Mouse (Mus musculus) neural tube, embryonic 14.5 days (tissue): Measurements from ENCODE around the gene Ankrd44. TPM values are rescaled to one million over a fixed set of nuclear protein-coding genes. Genes with fewer than 3 reads are reported as not detected.
"Not testable (repeated sequence)": the region's sequence is repeated elsewhere in the genome, so short reads cannot be mapped to it uniquely, and the experiment has no call there.

Source experiments
- ATAC-seq: fragments of 200-750 bp; cut with Nextera tagmentation; 2 replicates; pipeline ENCODE4 v1.8.0; 2017; ENCODE audit warnings: low read depth, mild to moderate bottlenecking, moderate TSS enrichment, moderate library complexity
- H3K27ac ChIP-seq: fragments of 300-500 bp; sonication (generic); 2 replicates; pipeline ENCODE4 v1.5.1; 2014; ENCODE audit warnings: low read depth, mild to moderate bottlenecking, control low read depth, low read length, moderate library complexity, mixed read lengths
- H3K27me3 ChIP-seq: fragments of 300-500 bp; sonication (generic); 2 replicates; pipeline ENCODE4 v1.6.1; 2014; ENCODE audit warnings: low read length; ENCODE audit not compliant: control insufficient read depth, insufficient read depth
- H3K36me3 ChIP-seq: fragments of 300-500 bp; sonication (generic); 2 replicates; pipeline ENCODE4 v1.6.1; 2014; ENCODE audit warnings: low read length, mixed read lengths; ENCODE audit not compliant: control insufficient read depth, insufficient read depth
- H3K4me1 ChIP-seq: fragments of 300-500 bp; sonication (generic); 2 replicates; pipeline ENCODE4 v1.6.1; 2014; ENCODE audit warnings: low read length; ENCODE audit not compliant: control insufficient read depth, insufficient read depth
- H3K4me2 ChIP-seq: fragments of 300-500 bp; sonication (generic); 2 replicates; pipeline ENCODE4 v1.6.1; 2014; ENCODE audit warnings: mild to moderate bottlenecking, low read depth, low read length, control low read depth
- H3K4me3 ChIP-seq: fragments of 300-500 bp; sonication (generic); 2 replicates; pipeline ENCODE4 v1.5.1; 2014; ENCODE audit warnings: low read depth, low read length, control low read depth, mixed read lengths
- H3K9ac ChIP-seq: fragments of 300-500 bp; sonication (generic); replicated peaks from 2 replicates; pipeline ENCODE4 v1.6.1; 2014; ENCODE audit warnings: low read depth, mild to moderate bottlenecking, control low read depth, low read length, mixed read lengths
- H3K9me3 ChIP-seq: fragments of 300-500 bp; sonication (generic); 2 replicates; pipeline ENCODE4 v1.6.1; 2016; ENCODE audit warnings: low read length; ENCODE audit not compliant: control insufficient read depth
- WGBS: fragments of 180-500 bp; shearing (Covaris S2); extraction: QIAGEN DNeasy Blood & Tissue Kit; methylation state at CpG from one replicate; pipeline ENCODE4 v1.1.7; 2014; 5-methylcytosine and 5-hydroxymethylcytosine counted together
- polyA plus RNA-seq: library from polyadenylated mRNA; unstranded; fragments of >200 nt; fragmentation: Nextera tagmentation; extraction: Ambion mirVana; gene quantifications from 2 replicates; pipeline ENCODE4 v1.2.1, GENCODE M21; 2014

The Ankrd44 gene
- 37.1 and 41.0 TPM in 2 replicates for polyA plus RNA-seq

DNA sequence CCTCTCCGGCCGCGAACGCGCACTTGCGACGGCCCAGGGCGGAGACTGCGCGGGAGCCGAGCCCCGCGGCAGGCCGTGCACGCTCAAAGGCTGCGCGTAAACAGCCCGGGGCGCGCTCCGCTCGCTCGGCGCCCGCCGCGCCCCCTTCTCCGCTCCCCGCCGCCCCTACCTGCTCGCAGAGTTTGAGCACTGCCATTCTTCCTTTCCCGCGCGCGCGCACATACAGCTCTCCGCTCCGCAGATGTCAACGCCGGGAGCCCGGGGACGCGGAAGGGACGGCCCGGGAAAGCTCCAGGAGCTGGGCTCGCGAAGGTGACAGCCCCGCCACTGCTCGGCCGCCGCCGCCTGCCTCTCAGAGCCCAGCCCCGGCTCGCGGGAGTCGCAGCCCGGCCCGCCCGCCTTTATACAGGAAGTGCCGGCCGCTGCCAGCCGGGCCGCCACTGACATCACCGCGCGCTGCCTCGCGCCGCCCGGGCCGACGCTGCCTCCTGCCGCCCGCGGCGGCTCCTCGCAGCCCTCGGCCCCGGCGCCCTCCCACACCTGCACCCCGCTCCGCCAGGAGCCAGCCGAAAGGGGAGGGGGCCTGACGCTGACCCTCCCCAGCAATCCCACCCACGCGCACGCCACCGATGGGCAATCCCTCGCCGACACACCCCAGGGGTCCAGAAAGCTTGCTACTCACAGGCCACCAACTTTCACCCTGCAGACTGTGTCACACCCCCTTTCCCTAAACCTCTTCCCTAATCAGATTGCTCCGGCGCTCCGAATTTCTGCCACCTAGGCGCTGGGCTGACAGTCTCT lies at the start of gene Ankrd44:
Ankrd44 (minus strand) TSS at position 417 of the 801 bp plus-strand sequence.
- Histone ChIP-seq H3K9ac (peak within 1 kb of the TSS; percentile 88), H3K9me3 (no peaks in the 10 kb centered on the region), H3K4me1 (0 out of 2 replicates have a peak, but pooled peaks cover 3% of the 10 kb centered on the region), H3K27me3 (no peaks in the 10 kb centered on the region), H3K36me3 (no peaks in the 10 kb centered on the region), H3K4me2 (peak within 1 kb of the TSS; percentile 65), H3K4me3 (peak within 1 kb of the TSS; percentile 83), H3K27ac (peak within 1 kb of the TSS; percentile 95)
- WGBS = under 1% methylated on average over 89 of the region's 94 CpGs
- ATAC-seq = peak; percentile 95

DNA sequence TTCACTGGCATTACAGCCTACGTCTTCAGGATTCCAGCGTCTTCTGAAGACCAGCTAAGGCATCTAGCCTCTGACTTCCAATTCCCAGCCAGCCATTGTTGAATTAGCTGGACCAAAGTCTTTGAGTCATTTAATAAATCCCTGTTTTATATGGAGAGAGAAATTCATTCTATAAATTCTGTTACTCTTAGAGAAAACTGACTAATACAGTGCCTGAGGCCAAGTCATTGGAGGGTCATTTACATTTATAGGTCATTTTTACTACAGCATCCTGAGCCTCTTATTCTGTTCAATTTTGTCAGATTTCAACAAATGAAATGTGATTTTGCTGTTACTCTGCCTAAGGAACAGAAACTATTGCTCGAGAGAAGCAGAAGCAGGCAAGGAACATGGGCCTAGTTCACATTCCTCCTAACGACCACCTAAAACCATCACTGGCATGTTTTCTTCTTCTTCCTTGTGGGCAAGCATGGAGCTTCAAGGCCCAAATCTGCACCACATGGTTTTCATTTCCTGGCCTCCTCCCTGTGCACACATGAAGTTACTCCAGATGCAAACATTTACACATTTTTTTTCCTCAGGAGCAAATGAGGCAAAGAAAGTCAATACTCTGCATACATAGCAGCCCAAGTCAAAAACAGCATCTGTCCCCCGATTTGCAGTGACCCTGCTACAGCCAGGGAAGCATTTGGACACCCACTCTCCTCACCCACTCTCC lies 45.7 kb upstream of the Ankrd44 start:
- H3K4me2 ChIP-seq = no peak overlapping the region
- H3K4me1 ChIP-seq = no peaks in the 10 kb centered on the region
- 85% methylated on average over 5 of the region's 5 CpGs for WGBS

DNA sequence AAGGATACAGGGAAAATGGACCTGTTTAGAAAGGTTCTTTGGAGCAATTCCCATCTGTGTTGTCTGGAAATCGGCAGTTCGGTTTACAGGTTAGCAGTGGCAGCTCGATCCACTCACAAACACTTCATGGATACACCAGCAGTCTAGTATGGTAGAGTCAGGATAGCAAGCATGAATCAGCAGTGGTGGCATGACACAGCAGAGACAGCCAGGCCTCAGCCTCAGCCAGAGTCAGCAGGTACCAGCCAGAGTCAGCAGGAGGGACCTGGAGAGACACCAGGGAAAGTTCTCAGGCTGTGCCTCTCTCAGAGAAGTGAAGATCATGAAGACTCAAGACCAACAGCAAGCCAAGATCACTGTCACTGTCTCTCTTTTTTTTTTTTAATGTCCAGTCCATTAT lies 40.7 kb upstream of the Ankrd44 start:
- Histone ChIP-seq H3K9me3 (no peaks in the 10 kb centered on the region), H3K27me3 (no peaks in the 10 kb centered on the region), H3K4me3 (no peak overlapping the region), H3K27ac (no peak overlapping the region), H3K4me2 (no peak overlapping the region), H3K9ac (no peak overlapping the region), H3K36me3 (no peaks in the 10 kb centered on the region), H3K4me1 (no peaks in the 10 kb centered on the region)
- no peak for ATAC-seq
- 95% methylated on average over 3 of the region's 3 CpGs for WGBS

More for the DNA sequence above, 45.7 kb upstream of the Ankrd44 start:
- Histone ChIP-seq H3K4me3 (no peak overlapping the region), H3K27ac (no peak overlapping the region), H3K9me3 (no peaks in the 10 kb centered on the region), H3K27me3 (no peaks in the 10 kb centered on the region), H3K9ac (no peak overlapping the region), H3K36me3 (no peaks in the 10 kb centered on the region)
- no peak for ATAC-seq

- Histone ChIP-seq H3K9ac (no peak overlapping the region), H3K27me3 (no peaks in the 10 kb centered on the region), H3K4me3 (no peak overlapping the region), H3K4me1 (no peaks in the 10 kb centered on the region), H3K4me2 (no peak overlapping the region), H3K9me3 (no peaks in the 10 kb centered on the region), H3K27ac (no peak overlapping the region), H3K36me3 (no peaks in the 10 kb centered on the region)
- WGBS = 68% methylated on average over 11 of the region's 11 CpGs
- no peak for ATAC-seq
Observed at GRCm38 (mm10) chr1:54965159-54965995, 39.2 kb upstream of the Ankrd44 start.

- Histone ChIP-seq H3K9me3 (no peaks in the 10 kb centered on the region), H3K27me3 (no peaks in the 10 kb centered on the region), H3K4me3 (no peak overlapping the region), H3K27ac (no peak overlapping the region), H3K4me1 (no peaks in the 10 kb centered on the region), H3K36me3 (no peaks in the 10 kb centered on the region), H3K9ac (no peak overlapping the region), H3K4me2 (no peak overlapping the region)
- no peak for ATAC-seq
- WGBS = 90% methylated on average over 9 of the region's 9 CpGs
Observed at GRCm38 (mm10) chr1:54961724-54962123, 35.5 kb upstream of the Ankrd44 start.

DNA sequence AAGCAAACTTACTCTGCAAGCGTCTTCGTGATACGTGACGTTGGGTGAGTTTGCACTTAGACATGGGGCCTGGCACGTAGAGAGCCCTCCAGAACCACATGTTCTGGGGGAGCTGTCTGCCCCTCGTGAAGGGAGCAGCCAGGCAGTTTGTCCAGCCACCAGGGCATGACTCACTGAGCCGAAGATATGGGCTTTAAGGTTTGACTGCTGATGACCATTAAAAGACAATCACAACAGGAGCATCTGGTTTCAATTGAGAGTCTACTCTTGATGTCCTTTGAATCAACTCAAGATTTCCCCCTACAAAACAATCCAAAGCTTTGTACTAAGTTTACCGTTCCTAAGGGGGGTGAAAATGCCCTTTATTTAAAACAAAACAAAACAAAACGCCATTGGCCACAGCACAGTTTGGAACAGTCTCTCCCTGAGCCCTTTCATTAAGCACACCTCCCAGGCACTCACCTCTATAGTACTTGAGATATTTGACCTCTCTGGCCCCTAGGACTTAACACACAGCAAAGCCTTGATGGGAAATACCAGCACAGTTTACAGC lies 34.5 kb upstream of the Ankrd44 start:
- Histone ChIP-seq H3K9ac (no peak overlapping the region), H3K4me2 (no peak overlapping the region), H3K27ac (no peak overlapping the region), H3K4me1 (no peaks in the 10 kb centered on the region), H3K9me3 (no peaks in the 10 kb centered on the region), H3K36me3 (no peaks in the 10 kb centered on the region), H3K4me3 (no peak overlapping the region), H3K27me3 (no peaks in the 10 kb centered on the region)
- 75% methylated on average over 9 of the region's 9 CpGs for WGBS
- no peak for ATAC-seq

DNA sequence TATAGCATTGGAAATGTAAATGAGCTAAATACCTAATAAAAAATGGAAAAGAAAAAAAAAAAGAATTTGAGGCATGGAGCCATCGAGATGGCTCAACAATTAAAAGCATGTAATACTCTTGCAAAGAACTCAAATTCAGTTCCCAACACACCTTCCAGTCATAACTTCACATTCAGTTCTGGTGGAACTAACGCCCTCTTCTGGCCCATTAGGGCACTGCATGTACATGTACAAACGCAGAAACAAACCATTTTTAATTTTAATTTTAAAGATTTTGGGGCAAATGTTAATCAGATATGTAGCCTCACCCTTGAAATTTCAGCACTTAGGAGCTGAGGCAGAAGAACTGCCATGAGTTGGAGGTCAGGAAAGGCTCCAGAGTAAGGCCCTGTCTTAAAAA lies 32.3 kb upstream of the Ankrd44 start:
- Histone ChIP-seq H3K27me3 (no peaks in the 10 kb centered on the region), H3K4me3 (no peak overlapping the region), H3K27ac (no peak overlapping the region), H3K9me3 (no peaks in the 10 kb centered on the region), H3K36me3 (no peaks in the 10 kb centered on the region), H3K4me2 (no peak overlapping the region), H3K4me1 (no peaks in the 10 kb centered on the region), H3K9ac (no peak overlapping the region)
- 73% methylated on average over 3 of the region's 3 CpGs for WGBS
- no peak for ATAC-seq

GRCm38 (mm10) chr1:54956995-54957394 lies 30.8 kb upstream of the Ankrd44 start:
- 89% methylated on average over 12 of the region's 14 CpGs for WGBS
- not testable (repeated sequence) for H3K27ac ChIP-seq, H3K36me3 ChIP-seq, H3K9ac ChIP-seq, H3K4me3 ChIP-seq, H3K4me2 ChIP-seq, ATAC-seq, H3K4me1 ChIP-seq, H3K27me3 ChIP-seq, H3K9me3 ChIP-seq
